Mouse (Mus musculus): ENCODE measurements at regions not wholly inside any gene's neighbourhood (a gene's known extent, or its start where the extent isn't known, plus 50 kb on each side); places are given as distances from the start of the nearest gene placed in this dataset.
"Not testable (repeated sequence)": the region's sequence is repeated elsewhere in the genome, so short reads cannot be mapped to it uniquely, and the experiment has no call there.

DNA sequence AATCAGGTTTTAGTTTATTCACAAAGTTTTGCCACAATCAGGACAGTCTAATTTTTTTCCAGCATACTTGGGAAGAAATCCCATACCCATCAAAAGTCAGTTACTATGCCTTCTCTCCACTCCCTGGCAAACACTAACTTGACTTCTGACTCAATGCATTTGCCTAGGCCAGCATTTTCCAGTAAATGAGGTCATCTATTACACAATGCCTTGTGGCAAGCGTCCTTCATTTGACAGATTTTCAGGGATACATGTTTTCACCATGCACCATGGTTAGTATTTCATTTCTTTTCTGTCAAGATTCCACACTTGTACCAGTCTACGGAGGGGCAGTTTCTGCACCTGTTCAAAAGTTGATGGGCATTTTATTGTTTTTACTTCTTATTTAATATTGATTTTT lies 88.4 kb upstream of the Slc2a12 start:
- DNase-seq (ENCODE audit: low spot score in 2 of 2), result not testable (repeated sequence)

GRCm38 (mm10) chr10:22569250-22570010 lies 75.4 kb upstream of the Slc2a12 start:
- DNase-seq (ENCODE audit: low spot score in 2 of 2), result not testable (repeated sequence)

DNA sequence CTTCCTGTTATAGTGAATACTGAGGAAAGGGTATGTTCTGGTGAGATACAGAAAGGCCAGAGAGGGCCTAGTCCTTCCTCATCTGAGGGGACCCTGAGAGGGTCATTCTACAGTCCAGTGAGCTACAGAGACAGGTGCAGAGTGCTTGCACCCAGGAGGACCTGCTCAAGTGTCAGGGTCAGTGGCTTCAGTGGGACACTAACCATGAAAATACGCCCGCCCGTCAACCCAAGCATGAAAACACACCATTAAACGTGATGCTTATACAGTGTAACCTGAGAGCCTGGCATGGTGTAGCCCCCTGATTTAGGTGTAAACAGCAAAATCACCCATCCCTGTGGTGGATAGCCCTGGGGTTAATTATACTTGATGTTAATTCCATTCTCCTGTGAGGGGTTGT lies 70.8 kb upstream of the Slc2a12 start:
- not testable (repeated sequence) for DNase-seq (ENCODE audit: low spot score in 2 of 2)

- DNase-seq (ENCODE audit: low spot score in 2 of 2), result peak in 1 of 2 experiments; percentile 12
Measured at GRCm38 (mm10) chr10:22579426-22579825, 65.4 kb upstream of the Slc2a12 start.

GRCm38 (mm10) chr10:22581300-22581699 lies 63.5 kb upstream of the Slc2a12 start:
- not testable (repeated sequence) for DNase-seq (ENCODE audit: low spot score in 2 of 2)

DNA sequence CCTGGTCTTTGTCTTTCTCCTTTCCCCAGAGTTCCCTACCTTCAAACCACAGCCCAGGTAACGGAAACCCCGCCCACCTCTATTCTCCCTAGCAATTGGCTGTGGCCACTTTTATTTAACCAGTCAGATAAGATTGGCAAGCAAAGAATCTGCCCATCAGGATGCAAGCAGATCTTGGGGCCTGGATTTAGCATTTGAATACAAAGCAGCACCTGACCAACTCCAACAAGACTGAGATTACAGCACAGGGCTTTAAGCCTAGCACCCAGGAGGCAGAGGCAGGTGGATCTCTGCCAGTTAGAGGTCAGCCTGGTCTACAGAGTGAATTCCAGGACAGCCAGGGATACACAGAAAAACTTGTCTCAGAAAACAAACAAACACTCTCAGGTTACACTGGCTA lies 61.5 kb upstream of the Slc2a12 start:
- not testable (repeated sequence) for DNase-seq (ENCODE audit: low spot score in 2 of 2)

DNA sequence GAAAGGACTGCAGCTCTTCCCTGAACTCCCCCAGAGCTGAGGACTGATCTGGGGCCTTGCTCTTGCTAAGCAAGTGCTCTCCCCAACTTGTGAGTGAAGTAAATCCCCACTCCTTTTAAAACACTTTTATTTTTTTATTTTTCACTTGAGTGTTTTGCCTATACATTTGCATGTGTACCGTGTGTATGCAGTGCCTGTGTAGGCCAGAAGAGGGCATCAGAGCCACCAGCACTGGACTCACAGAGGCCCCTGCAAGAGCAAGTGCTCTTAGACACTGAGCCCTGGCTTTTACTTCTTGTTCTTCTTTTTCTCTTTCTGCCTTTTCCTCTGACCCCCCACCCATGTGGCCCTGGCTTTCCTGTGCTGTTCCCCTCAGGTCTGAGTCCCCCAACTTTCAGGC lies 56.2 kb upstream of the Slc2a12 start:
- not testable (repeated sequence) for DNase-seq (ENCODE audit: low spot score in 2 of 2)

GRCm38 (mm10) chr10:22591664-22592063 lies 53.1 kb upstream of the Slc2a12 start:
- DNase-seq (ENCODE audit: low spot score in 2 of 2), result not testable (repeated sequence)

GRCm38 (mm10) chr10:22592189-22592603 lies 52.6 kb upstream of the Slc2a12 start:
- DNase-seq (ENCODE audit: low spot score in 2 of 2), result not testable (repeated sequence)

DNA sequence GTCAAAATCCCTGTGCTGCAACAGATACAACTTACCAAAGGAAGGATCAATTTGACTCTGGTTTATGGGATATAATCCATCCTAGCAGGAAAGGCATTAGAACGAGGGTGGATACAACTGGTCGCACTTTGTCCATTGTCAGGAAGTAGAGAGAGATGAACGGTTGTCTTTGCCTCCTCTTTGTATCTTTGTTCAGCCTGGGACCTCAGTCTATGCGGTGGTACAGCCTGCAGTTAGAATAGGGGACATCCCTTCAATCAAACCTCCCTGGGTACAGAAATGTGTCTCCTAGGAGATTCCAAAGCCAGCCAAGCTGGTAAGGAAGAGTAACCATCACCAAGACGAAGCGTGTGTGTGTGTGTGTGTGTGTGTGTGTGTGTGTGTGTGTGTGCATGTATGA lies 52.1 kb upstream of the Slc2a12 start:
- DNase-seq (ENCODE audit: low spot score in 2 of 2), result not testable (repeated sequence)

Measured in right cerebral cortex, postnatal 36 days (tissue).